Mouse (Mus musculus) heart, adult 2 months (tissue): ENCODE measurements around the gene Bahcc1.

Experiments
- CTCF ChIP-seq: fragments of 200-600 bp; IDR thresholded peaks from 2 replicates; pipeline ENCODE4 v1.8.1; 2022; ENCODE audit warnings: antibody characterized with exemption, mild to moderate bottlenecking, moderate library complexity
- EP300 ChIP-seq: fragments of 200-500 bp; IDR thresholded peaks from 2 replicates; pipeline ENCODE4 v1.6.1; 2011; ENCODE audit warnings: low read depth, low read length, control low read depth; ENCODE audit not compliant: insufficient read depth

- TF ChIP-seq EP300 (no peak), CTCF (no peak)
These were observed 74.3 kb downstream of the Bahcc1 start for GRCm38 (mm10) chr11:120307132-120307413.
